Comparison of ENCODE assay signal across 8 mouse cellular contexts in the genomic region with DNA sequence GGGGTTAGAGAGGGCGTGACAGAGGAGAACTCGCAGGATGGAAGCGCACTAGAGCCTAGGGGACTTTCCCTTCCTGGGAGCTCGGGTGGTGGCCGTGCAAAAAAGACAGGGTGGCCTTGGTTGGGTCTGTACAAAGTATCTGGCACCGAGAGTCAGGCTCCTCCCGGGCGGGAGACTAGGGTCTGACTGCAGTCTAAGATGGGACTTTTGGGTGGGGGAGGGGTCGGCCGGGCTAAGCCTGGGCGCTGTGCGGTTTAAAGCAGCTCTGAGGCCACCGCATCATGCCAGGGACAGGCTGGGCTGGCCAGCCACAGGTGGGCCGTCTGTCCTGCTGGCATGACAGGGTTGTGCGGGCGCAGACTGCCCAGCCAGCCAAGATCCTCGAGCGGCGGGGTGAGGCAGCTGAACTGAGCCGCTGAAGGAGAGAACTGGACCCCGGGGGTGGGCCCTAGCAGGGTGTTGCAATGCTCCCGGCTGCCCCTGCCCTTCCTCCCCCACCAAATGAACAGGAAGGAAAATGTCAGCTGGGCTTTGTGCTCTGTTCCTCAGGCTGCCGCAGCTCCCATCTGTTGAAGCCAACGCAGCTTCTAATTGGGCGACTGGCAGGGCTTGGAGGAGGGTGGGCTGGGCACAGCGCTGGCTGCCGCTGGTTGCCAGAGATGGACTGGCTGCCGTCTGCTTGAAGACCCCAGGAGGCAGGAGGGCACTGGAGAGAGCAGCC. TPM values are rescaled to one million over a fixed set of nuclear protein-coding genes. Genes with fewer than 3 reads are reported as not detected.
DNase-seq lines count a peak whose midpoint lies in the region; ATAC-seq lines count a peak whose summit lies in the region.

No protein-coding gene starts in this region.

- ATAC-seq in megakaryocyte, adult 5-6 weeks (ENCODE audit: poor library complexity, severe bottlenecking), result no peak
- peak; percentile 40; the same call in 1 of the 2 replicates for ATAC-seq in embryonic facial prominence, embryonic 11.5 days (replicated peaks; ENCODE audit: insufficient number of reproducible peaks, low FRiP score, low TSS enrichment, low read depth)
- ATAC-seq in heart, embryonic 15.5 days (replicated peaks; ENCODE audit: insufficient number of reproducible peaks, insufficient read depth, low FRiP score, low read depth), result peak; percentile 25; the same call in 1 of the 2 replicates
- ATAC-seq in midbrain, embryonic 14.5 days (ENCODE audit: low FRiP score, low TSS enrichment), result peak; percentile 71

- peak; percentile 47 for DNase-seq in embryonic facial prominence, embryonic 11.5 days (ENCODE audit: low spot score)
- DNase-seq in layer of hippocampus, postnatal 25 days (ENCODE audit: extremely low spot score in 1 of 2, low spot score in 1 of 2), result peak; percentile 45 to 58
- peak; percentile 81 for DNase-seq in midbrain, embryonic 14.5 days
- no peak for DNase-seq in thymus, postnatal 36 days
- DNase-seq in urinary bladder, postnatal 4 days (ENCODE audit: low spot score in 2 of 2), result no peak

- H3K9me3 ChIP-seq in megakaryocyte, embryonic 14.5 days, result peaks cover 3% of the 10 kb centered on the region; the same call in 1 of the 2 replicates
- no peaks in the 10 kb centered on the region for H3K9me3 ChIP-seq in embryonic facial prominence, embryonic 11.5 days (replicated peaks; ENCODE audit: control insufficient read depth, low read length)
- no peaks in the 10 kb centered on the region for H3K9me3 ChIP-seq in heart, embryonic 15.5 days (replicated peaks)
- H3K9me3 ChIP-seq in midbrain, embryonic 14.5 days (ENCODE audit: control insufficient read depth, low read length), result no peaks in the 10 kb centered on the region

- peak overlapping the region; percentile 98 for H3K4me2 ChIP-seq in embryonic facial prominence, embryonic 11.5 days (ENCODE audit: low read depth, low read length)
- H3K4me2 ChIP-seq in heart, embryonic 15.5 days, result peak overlapping the region; percentile 94
- H3K4me2 ChIP-seq in midbrain, embryonic 14.5 days (ENCODE audit: low read length), result peak overlapping the region; percentile 96

- H3K4me1 ChIP-seq in megakaryocyte, embryonic 14.5 days, result peaks cover 18% of the 10 kb centered on the region
- H3K4me1 ChIP-seq in embryonic facial prominence, embryonic 11.5 days (ENCODE audit: control insufficient read depth, insufficient read depth, low read length), result peaks cover 8% of the 10 kb centered on the region; the same call in 1 of the 2 replicates
- H3K4me1 ChIP-seq in heart, embryonic 15.5 days (replicated peaks), result peaks cover 50% of the 10 kb centered on the region
- H3K4me1 ChIP-seq in midbrain, embryonic 14.5 days (ENCODE audit: control insufficient read depth, insufficient read depth, low read length), result peaks cover 30% of the 10 kb centered on the region

- H3K36me3 ChIP-seq in megakaryocyte, embryonic 14.5 days (replicated peaks; ENCODE audit: low read length), result no peaks in the 10 kb centered on the region
- no peaks in the 10 kb centered on the region for H3K36me3 ChIP-seq in embryonic facial prominence, embryonic 11.5 days (replicated peaks; ENCODE audit: control insufficient read depth, insufficient read depth, low read depth, low read length)
- no peaks in the 10 kb centered on the region for H3K36me3 ChIP-seq in heart, embryonic 15.5 days
- no peaks in the 10 kb centered on the region for H3K36me3 ChIP-seq in midbrain, embryonic 14.5 days (ENCODE audit: control insufficient read depth, insufficient read depth, low read length)

- H3K27me3 ChIP-seq in megakaryocyte, embryonic 14.5 days (replicated peaks), result peaks cover 97% of the 10 kb centered on the region
- peaks cover 27% of the 10 kb centered on the region for H3K27me3 ChIP-seq in embryonic facial prominence, embryonic 11.5 days (ENCODE audit: control insufficient read depth, insufficient read depth, low read length)
- peaks cover 48% of the 10 kb centered on the region for H3K27me3 ChIP-seq in heart, embryonic 15.5 days
- H3K27me3 ChIP-seq in midbrain, embryonic 14.5 days (ENCODE audit: control insufficient read depth, insufficient read depth, low read length), result no peaks in the 10 kb centered on the region

- peak overlapping the region; percentile 28 for H3K9ac ChIP-seq in embryonic facial prominence, embryonic 11.5 days (replicated peaks; ENCODE audit: low read length)
- H3K9ac ChIP-seq in heart, embryonic 15.5 days, result peak overlapping the region; percentile 72
- peak overlapping the region; percentile 85 for H3K9ac ChIP-seq in midbrain, embryonic 14.5 days (replicated peaks; ENCODE audit: low read length)

- under 1% methylated on average over 26 of the region's 28 CpGs for WGBS in embryonic facial prominence, embryonic 11.5 days
- 1% methylated on average over 28 of the region's 28 CpGs for WGBS in heart, embryonic 15.5 days
- WGBS in midbrain, embryonic 14.5 days, result under 1% methylated on average over 28 of the region's 28 CpGs

- H3K27ac ChIP-seq in embryonic facial prominence, embryonic 11.5 days (replicated peaks; ENCODE audit: low read depth, low read length), result no peak overlapping the region
- H3K27ac ChIP-seq in heart, embryonic 15.5 days, result peak overlapping the region; percentile 61; the same call in 1 of the 2 replicates
- H3K27ac ChIP-seq in midbrain, embryonic 14.5 days (replicated peaks; ENCODE audit: low read depth, low read length), result peak overlapping the region; percentile 91

- peak overlapping the region; percentile 7 for H3K4me3 ChIP-seq in megakaryocyte, embryonic 14.5 days (replicated peaks)
- peak overlapping the region; percentile 62 for H3K4me3 ChIP-seq in embryonic facial prominence, embryonic 11.5 days (ENCODE audit: low read depth, low read length)
- peak overlapping the region; percentile 68 for H3K4me3 ChIP-seq in heart, embryonic 15.5 days
- H3K4me3 ChIP-seq in midbrain, embryonic 14.5 days (replicated peaks; ENCODE audit: low read depth, low read length), result peak overlapping the region; percentile 82

RNA-seq across cellular contexts. Expression of a gene that starts 1.1 kb away (rescaled TPM):
- polyA plus RNA-seq in megakaryocyte, embryonic 14.5 days (2012; ENCODE audit: insufficient read depth, low replicate concordance), result not detected in 2 replicates
- total RNA-seq in megakaryocyte, adult 5-6 weeks (2015), result 0.07 TPM in 1 of 2 replicates, not detected in the other
- not detected in 2 replicates for total RNA-seq in megakaryocyte, adult 5-6 weeks (2017)
- polyA plus RNA-seq in embryonic facial prominence, embryonic 11.5 days (2014; fragmentation: Nextera tagmentation; extraction: Ambion mirVana), result 3.0 and 3.5 TPM in 2 replicates
- 9.6 and 11.7 TPM in 2 replicates for polyA plus RNA-seq in heart, embryonic 15.5 days (2015; fragmentation: Nextera tagmentation; extraction: Ambion mirVana)
- 100 to 1,000 TPM; 208 to 219 TPM for total RNA-seq in layer of hippocampus, postnatal 25 days (2021)
- polyA plus RNA-seq in midbrain, embryonic 14.5 days (2014; fragmentation: Nextera tagmentation; extraction: Ambion mirVana), result 36.5 and 37.0 TPM in 2 replicates

Comparison
In these comparisons a context has a peak if more than half of its experiments do, and no peak if none do; other contexts are left out.
1. H3K4me3 ChIP-seq: peak in every context shown above with its lines; median percentile 82 in midbrain, embryonic 14.5 days; 68 in heart, embryonic 15.5 days; 62 in embryonic facial prominence, embryonic 11.5 days; 7 in megakaryocyte, embryonic 14.5 days.
2. DNase-seq: peak in embryonic facial prominence, embryonic 11.5 days (single experiment), layer of hippocampus, postnatal 25 days (2 of 2) and midbrain, embryonic 14.5 days (single experiment); none in thymus, postnatal 36 days (0 of 2) and urinary bladder, postnatal 4 days (0 of 2).
3. H3K9ac ChIP-seq: peak in every context shown above with its lines; median percentile 85 in midbrain, embryonic 14.5 days; 72 in heart, embryonic 15.5 days; 28 in embryonic facial prominence, embryonic 11.5 days.
4. Peak in every context shown above with its lines, with median percentiles within 50 percentile points of each other: H3K4me2 ChIP-seq.